Mouse (Mus musculus) cerebellum, adult 8-10 months (tissue): ENCODE data around the gene Slc35b4.

Source experiments
- DNase-seq: peaks from one replicate; pipeline ENCODE4 v3.0.0; 2022

The Slc35b4 gene

DNA sequence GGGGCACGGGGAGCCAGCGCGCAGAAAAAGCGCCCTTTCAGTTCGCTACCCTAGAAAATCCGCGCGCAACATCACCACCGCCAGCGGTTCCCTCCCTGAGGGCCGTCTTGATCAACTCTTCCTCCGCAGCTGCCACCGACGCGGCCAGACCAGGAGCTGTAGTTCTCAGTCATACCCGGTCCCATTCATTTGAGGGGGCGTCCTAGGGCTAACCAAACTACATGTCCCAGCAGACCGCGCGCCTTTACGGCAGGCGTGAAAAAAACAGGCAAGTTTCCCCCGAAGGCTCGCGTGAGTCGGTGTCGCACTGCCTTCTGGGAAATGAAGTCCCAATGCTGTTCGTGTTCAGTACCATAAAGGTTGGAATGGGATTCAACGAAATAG lies at the start of gene Slc35b4:
Gene Slc35b4 (minus strand): TSS at position 248 of the 384 bp plus-strand sequence.
- DNase-seq: peak; percentile 90

DNA sequence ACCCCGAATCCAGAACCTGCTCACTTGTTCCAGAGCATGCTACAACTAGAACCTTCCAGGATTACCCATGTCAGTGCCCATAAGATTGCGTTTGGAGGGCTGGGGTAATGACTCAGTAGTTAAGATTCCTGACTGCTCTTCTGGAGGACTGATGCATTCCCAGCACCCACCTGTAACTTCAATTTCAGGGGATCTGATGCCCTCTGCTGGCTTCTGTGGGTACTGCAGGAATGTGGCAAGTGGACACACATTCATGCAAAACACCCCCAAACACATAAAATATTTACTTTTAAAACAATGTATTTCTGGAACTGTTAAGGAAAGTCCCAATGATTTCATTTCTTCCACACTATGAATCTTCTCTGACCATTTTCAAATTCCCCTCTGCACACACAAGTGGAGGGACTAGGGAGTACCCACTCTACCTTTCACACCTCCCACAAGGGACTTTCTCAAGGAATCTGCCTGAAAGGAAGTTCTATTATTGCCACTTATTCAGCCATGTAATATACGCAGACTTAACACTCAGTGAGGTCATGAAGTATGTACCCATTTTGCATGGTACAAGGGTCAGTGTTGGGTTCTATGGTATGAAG lies 48.2 kb upstream of the Slc35b4 start:
- no peak for DNase-seq

DNA sequence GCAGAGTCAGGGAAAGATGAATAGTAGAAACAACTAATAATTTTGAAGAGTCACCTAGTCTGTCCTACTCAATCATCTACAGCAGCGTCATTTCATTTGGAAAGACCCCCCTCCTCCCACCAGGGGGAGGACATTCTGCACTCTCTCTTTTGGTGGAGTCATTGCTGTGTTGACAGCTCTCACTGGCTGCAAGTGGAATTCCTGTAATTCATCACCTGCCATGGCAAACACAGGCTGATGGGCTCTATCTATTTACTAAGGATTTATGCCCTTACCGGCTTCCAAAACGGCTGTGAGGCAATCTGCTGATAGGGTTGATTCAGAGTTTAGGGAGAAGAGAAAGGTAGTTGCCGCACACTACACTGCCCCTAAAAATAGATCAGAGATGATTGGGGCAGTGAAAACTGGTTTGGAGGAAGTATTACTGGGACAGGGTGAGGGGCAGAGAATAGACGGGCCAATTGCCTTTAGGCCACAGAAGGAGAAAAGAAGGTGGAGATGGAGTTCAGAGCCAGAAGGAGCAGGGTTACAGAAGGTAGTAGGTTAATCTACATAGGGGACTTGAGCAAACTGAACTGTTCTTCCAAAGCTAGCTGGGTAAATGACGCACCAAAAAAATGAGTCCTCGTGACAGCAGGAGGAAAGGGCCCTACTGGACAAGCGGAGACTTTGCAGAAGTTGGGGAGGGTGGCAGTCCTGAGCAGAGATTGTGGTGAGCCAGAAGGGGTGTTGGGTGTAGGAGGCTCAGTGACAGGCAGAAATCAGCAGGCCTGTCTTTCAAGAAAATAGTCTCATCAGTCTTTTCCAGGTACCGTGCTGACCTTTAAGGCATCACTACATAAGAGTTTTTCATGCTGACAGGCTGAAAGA lies 39.8 kb upstream of the Slc35b4 start:
- no peak for DNase-seq

DNA sequence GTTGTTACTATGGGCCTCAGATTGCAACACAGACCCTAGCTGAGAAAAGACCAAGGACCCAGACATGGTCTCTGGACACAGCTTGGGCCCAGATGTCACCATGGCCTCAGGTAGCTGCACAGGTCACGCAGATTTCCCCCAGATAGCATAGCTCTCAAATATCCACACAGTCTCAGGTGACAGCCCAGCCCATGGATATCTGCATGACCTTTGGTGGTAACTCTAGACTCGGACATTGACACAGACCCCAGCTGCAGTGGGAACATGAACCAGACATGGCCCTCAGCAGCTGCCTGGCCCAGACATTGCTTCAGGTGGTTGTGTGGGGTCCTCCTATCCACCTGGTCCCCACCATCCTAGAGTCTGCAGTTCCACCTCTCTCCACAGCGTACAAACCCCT lies 28.8 kb upstream of the Slc35b4 start:
- no peak for DNase-seq

DNA sequence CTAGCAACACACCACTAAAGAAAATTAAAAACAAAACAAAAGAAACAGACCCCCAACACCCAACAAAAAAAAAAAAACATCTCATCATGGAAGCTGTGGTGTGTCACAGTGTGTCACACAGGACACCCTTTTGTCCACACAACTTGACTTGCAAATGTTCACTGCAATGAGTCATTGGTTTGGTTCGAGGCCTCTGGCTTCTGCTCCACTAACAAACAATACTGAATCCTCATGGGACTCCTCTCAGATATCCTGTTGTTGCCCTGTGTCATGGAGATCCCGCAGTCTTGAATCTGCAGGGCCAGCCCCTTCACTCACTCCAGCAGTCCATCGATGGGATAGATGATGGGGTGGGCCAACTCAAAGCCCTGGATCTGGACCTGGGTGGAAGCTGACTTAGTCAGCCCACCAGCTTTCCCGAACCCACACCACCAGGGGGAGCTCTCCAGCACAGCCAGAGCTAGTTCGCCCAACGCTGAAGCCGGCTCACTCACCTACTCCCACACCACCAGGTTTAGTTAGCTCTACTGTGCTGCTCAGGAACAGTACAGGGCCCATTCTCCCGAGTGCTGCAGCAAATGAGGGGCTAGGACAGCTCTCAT lies 28.2 kb upstream of the Slc35b4 start:
- peak; percentile 8 for DNase-seq

DNA sequence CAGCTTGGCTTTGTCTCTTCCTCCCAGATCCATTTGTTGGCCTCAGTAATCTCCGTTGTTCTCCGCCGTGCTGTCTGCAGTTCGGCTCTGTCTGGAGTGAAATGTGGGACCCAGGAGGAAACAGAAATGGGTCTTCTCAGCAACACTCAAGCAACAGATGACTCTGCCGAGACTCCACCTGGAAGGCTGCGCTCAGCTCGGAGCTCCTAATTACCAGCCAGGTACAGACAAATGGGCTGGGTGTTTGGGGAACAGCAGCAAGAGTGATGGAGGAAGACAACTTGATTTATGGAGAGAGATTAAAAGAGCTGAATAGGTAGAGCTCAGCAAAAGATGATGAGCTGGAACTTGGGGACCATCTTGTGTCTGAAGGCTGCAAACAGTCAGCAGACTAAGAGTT lies 26.6 kb upstream of the Slc35b4 start:
- DNase-seq: no peak

DNA sequence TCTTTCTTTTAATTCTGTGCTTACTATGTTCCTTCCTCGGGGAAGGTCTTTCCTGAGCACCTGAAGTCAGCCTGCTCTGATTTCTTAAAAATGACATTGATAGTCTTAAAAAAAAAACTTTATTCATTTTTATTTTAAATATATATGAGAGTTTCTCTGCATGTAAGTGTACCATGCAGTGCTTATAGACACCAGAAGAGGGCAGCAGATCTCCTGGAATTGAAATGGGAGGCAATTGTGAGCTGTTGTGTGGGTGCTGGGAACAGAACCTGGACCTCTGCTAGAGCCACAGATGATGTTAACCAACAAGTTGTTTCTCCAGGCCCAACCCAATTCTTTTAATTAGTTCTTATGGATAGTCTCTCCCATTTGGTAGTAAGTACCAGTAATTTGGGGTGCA lies 18.1 kb upstream of the Slc35b4 start:
- no peak for DNase-seq

DNA sequence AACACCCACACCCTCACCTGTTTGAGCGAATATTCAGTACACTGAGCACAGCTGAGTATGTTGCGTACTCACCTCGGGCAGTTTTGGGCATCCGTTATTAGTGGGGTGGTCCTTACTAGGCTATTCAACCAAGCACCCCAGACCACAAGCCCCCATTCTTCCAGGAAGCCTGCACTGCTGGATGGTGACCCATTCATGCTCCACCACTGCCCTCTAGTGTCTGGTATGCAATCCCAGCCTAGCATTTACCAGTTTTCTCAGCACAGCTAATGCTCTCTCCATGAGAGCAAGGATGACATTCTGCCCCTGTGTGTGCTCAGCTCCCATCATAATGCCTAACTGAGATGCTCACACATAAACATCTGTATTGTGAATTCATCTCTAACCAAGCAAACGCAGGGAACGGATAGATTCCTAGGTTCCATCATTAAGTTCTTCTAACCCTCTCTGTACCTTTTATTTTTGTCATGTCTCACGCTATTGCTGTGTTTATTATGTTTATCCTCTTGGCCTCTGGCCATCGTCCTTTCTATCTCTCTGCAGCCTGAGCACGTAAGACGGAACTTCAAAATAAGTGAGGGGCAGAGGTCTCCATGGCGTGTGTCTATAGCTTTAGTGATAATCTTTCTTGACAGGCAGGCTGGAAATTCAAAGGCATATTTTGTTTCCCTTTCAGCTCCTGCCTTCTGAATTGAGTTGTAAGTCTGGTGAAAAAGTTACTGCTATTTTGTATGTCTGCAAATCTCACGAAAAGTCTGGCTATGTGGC lies 17.0 kb upstream of the Slc35b4 start:
- peak; percentile 13 for DNase-seq

DNA sequence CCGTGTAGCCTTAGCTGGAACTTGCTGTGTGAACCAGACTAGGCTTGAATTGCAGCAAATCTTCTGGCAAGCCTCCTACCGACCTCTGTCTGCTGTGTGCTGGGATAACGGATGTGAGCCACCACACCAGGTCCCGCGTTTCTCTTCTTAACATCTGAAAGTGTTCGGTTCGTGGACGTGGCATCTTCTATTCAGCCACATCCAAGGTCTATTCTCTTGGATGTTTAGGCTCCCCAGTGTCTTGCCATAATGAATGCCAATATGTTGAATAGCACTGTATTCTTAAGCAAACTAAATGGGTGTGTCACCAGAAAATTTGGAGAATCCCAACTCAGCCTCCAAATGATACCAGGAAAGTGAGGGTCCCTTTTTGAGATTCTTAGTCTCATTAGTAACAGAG lies 14.5 kb upstream of the Slc35b4 start:
- DNase-seq: no peak

DNA sequence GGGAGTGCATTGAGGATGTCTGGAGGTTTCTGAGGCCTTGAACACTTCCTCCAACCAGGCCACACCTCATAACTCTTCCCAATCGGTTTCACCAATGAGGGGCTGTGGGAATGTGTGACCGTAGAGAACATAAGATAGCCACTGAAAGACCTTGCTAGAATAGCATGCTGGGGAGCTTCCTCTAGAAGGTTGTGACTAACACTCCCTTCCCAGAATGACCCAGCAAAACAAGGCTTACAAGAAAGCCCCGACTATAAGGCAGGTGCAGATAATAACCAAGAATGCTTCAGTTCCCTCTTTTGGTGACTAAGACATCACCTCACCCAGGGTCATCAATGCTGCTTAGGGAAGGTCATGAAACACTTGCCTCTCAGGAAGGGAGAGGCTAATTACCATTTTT lies 12.6 kb upstream of the Slc35b4 start:
- no peak for DNase-seq

DNA sequence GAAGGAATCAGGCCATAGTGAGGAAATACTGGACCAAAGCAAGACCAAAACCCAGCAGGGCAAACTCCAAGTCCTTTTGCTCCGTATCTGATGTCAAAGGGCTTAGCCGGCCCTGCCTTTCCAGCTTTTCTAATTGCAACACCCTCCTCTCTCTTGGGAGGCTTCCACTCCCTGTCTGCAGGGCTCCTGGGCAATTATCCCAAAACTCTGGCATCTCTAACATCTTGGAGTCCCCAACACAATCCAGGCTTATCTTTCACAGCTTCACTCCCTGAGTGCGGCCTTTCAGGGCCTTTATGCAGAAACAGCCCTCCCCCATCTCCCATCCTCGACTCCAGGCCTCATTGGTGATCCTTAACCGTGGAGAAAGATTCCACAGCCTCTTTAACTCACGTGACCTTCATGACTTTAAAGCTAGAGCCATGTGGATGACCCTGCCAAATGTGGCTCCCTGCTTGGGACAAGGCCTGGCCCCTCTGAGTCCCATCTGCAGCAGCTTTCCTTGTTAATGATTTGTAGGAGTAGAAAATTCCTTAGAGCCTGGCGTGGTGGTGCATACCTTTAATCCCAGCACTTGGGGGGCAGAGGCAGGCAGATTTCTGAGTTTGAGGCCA lies 11.2 kb upstream of the Slc35b4 start:
- no peak for DNase-seq

DNA sequence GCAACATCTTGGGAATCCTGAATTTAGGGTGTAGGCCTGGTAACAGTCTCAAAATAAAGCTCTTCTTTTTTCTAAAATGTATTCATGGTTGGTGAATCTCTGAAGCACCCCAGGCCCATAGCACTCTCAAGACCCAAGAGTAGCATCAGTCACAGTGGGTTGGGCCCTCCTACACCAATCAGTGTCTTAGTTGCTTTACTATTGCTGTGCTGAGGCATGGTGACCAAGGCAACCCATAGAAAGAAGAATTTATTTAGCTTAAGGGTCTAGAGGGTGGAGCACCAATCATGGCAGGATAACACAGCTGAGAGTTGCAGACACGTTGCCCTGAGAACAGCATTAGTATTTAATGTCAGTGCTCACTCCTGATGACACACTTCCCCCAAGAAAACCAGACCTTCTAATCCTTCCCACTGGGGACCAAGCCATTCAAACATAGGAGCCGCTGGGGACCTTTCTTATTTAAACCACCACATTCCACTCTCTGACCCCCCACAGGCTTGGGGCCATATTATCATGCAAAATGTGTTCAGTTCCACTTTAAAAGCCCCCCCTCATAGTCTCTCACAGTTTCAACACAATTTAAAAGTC lies 10.5 kb upstream of the Slc35b4 start:
- no peak for DNase-seq

DNA sequence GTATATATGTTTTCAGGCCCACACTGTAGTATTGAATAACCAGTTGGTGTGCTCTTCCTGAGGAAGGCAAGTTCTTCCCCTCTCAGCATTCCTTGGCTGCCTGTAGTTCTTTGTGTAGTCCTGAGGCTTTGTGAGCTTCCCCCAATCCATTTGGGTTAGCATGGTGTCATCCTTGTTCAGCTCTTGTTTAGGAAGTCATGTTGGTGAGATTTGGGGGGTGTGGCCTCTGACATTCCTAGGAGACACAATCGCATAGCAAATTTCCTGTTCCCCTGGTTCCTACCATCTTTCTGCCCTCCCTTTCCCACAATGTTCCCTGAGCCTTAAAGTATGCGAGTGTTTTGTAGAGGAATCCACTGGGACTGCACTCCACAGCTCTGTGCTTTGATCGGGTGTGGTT lies 6.4 kb upstream of the Slc35b4 start:
- DNase-seq: no peak

DNA sequence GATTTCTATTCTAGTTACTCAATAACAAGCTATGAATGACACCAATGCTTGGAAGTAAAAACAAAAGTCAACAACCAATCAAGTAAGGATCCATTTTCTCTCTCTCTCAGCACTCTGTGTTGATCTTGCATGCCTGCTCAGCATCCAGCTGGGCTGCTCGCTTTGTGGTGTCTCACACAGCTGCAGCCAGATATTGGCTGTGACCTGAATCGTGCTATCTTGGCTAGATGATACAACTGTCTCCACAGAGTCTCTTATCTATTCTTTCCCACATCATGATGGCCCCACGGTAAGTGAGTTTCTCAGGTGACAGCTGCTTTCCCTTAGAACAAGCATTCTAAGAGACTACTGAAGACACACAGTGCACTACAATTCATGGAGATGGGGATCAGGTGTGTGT lies 5.0 kb upstream of the Slc35b4 start:
- no peak for DNase-seq

DNA sequence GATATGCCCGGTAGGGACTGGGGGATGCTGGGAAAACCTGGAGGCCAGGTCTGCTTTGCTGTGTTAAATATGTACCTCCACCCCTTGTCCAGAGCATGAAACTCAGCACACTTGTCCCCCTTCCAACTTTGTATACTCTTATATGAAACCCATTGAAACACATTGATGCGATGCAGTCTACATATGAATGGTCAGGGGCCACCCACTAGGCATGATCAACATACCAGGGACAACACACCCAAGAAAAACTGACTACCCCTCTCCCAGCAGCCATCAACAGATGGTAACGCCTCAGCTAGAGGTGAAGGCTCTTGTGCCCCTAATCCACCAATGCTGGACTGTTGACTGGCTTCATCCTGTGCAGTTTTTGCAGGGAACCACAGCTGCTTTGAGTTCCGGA lies 3.0 kb upstream of the Slc35b4 start:
- no peak for DNase-seq

DNA sequence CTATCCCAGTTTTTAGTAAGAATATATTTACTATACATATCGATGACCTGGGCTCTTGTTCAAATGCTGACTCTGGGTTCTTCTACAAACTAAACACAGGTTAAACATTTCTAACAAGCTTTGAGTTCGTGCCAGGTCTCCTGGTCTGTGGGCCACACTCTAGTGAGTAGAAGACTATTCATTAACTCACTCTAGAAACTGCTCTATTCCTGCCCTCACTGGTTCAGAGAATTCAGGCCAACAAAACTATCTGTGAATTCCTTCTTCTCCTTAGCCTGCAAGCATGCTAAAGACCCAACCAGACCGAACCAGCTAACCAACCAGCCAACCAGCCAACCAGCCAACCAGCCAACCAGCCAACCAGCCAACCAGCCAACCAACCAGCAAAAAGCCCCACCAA lies 2.1 kb upstream of the Slc35b4 start:
- no peak for DNase-seq

DNA sequence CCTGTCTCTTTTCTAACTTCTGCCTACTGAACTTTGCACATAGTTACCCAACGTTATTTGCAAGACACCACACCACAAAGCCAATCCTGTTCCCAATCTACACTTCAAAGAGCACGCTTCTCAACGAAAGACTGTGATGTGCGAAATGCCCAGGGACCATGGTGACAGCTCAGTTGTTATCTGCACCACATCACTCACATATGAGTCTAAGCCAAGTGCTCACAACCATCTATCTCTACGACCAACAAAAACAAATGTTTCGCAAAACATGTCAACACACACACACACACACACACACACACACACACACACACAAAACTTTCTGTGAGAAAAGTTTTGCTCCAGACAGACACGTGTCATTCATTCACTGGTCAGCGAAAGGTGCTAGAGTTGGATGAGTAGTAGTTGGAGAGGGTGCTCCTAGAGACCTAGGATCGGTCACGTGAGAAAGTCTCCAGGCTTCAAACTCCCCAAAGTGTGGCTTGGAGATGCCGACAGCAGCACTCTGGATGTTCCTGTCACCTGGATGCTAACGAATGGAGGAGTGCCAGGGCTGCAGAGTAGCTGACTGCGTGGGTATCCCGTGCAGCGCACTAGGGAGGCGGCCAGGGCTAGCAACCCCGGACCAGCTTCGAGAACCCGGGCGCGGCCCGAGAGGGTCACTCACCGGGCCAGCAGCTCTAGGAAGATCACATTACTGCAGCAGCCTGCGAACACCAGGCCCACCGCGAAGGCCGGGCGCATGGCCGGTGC lies 624 bp downstream of the Slc35b4 start:
- DNase-seq: no peak

DNA sequence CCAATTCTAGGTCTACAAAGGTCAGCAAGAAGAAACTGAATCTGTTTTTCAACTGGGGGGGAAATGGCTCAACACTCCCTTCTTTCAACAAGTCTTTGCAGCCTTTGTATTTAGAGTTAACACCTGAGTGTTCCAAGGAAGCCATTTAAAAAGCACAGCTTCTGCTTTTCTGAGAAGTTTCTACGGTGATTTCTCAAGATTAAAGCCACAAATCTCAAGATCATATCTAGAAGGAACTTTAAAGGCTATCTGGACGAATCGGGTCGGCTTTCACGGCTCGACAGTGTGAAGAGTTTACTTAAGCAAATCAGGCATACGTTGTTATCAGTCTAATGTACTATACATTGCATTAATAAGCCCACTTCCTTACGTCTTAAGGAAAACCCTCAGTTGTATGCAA lies 2.2 kb downstream of the Slc35b4 start:
- DNase-seq: no peak

DNA sequence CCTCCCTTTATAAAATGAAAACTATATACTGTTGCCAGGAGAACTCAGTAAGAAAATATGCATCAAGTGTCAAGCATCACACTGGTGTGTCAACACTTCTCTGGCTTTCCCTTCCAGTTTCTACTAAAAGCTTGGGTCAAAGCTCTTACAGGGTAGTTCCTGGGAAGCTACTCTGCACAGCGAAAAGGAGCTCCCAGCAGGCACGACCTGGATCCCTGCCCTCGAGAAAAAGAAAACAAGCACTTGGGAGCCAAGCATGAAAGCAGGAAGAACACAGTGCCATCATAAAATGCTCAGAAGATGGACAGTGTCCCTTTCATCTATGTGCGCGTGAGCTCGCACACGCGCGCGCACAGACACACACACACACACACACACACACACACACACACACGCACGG lies 3.7 kb downstream of the Slc35b4 start:
- DNase-seq: no peak

DNA sequence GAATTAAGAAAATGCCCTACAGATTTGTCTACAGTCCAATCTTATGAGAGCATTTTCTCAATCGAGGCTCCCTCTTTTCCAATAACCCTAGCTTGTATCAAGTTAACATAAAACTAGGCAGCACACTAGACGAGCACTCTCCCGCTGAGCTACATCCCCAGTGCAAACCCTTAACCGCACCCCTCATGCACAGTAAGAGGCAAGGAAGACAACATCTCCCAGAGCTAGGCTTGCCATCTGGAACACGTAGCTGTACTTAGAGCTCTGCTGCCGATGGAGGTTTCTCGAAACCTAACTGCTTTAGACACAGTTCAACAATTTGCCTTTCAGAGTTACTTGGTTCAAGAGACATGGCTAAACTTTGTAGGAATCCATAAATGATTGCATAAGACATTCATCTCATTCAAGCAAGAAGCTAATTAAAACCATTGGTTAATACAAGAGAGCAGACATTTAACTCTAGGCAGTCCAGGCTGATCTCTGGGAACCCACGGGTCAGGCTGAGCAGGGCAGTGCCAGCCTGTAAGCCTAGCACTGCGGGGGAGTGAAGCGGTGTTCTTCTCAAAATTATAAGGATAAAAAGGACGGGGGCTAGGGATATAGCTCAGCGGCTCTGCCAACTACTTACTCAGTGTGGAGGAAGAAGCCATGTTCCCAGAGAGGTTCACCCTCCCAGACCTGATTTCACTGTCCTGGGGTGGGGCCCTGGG lies 5.0 kb downstream of the Slc35b4 start:
- DNase-seq: no peak

DNA sequence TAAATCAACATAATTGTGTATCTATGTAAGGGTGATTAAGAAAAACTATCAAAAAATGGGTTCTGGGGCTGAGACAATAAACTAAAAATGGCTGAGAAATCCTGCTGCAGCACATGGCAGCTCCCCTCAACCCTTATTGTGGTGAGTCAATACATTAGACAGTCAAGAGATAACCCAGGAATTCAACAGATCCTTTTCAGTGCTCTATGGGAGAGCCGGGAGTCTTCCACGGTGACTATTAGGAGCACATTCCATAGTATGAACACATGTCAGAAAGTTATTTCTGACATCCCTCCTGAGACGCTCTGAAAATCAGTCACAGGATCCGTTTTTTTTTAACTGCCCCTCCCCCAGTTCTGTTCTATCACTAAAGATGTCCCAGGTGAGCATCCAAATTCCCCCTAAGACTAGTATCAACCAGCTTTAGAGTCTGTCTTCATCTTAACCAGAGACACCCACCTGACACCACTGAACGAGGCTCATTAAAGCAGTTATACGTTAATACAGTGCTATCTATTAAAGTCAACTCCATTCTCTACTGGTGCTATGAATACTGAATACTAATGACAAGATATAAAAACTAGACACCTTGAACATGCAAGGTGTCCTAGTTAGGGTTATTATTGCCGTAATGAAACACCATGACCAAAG lies 5.9 kb downstream of the Slc35b4 start:
- no peak for DNase-seq
